Mouse (Mus musculus): Measurements from ENCODE around the gene Bbs9.

Bbs9 gene

GRCm38 (mm10) chr9:22468170-22468898, 7.2 kb upstream of the Bbs9 start:
- DNase-seq, result peak; percentile 55 to 64

GRCm38 (mm10) chr9:22468899-22469259, 6.6 kb upstream of the Bbs9 start:
- DNase-seq, result no peak

- DNase-seq, result no peak
Measured at GRCm38 (mm10) chr9:22469643-22470042, 5.9 kb upstream of the Bbs9 start, which contains the start of gene Rp9. TSS of gene Rp9 (minus strand) at chr9:22469743.

- no peak for DNase-seq
Measured at GRCm38 (mm10) chr9:22476265-22476664, 750 bp downstream of the Bbs9 start.

- DNase-seq, result no peak
Measured at GRCm38 (mm10) chr9:22478946-22479345, 3.4 kb downstream of the Bbs9 start.

GRCm38 (mm10) chr9:22483866-22484561, 8.5 kb downstream of the Bbs9 start:
- no peak for DNase-seq

GRCm38 (mm10) chr9:22484562-22485308, 9.2 kb downstream of the Bbs9 start:
- DNase-seq, result peak; percentile 46 to 69

GRCm38 (mm10) chr9:22486211-22486610, 10.7 kb downstream of the Bbs9 start:
- no peak for DNase-seq

GRCm38 (mm10) chr9:22488963-22489362, 13.4 kb downstream of the Bbs9 start:
- no peak for DNase-seq

GRCm38 (mm10) chr9:22494203-22494807, 18.8 kb downstream of the Bbs9 start:
- no peak for DNase-seq

- no peak for DNase-seq
Measured at GRCm38 (mm10) chr9:22495133-22495532, 19.6 kb downstream of the Bbs9 start.

- DNase-seq, result no peak
Measured at GRCm38 (mm10) chr9:22497021-22497767, 21.7 kb downstream of the Bbs9 start.

GRCm38 (mm10) chr9:22502972-22503371, 27.5 kb downstream of the Bbs9 start:
- DNase-seq, result no peak

GRCm38 (mm10) chr9:22503581-22503980, 28.1 kb downstream of the Bbs9 start:
- DNase-seq, result no peak

- DNase-seq, result no peak
Measured at GRCm38 (mm10) chr9:22505574-22505973, 30.1 kb downstream of the Bbs9 start.

- no peak for DNase-seq
Measured at GRCm38 (mm10) chr9:22515076-22515475, 39.6 kb downstream of the Bbs9 start.

- peak; percentile 20 to 23 for DNase-seq
Measured at GRCm38 (mm10) chr9:22518394-22519041, 43.0 kb downstream of the Bbs9 start.

- DNase-seq, result no peak
Measured at GRCm38 (mm10) chr9:22523460-22523859, 47.9 kb downstream of the Bbs9 start.

- no peak for DNase-seq
Measured at GRCm38 (mm10) chr9:22530734-22531489, 55.4 kb downstream of the Bbs9 start.

GRCm38 (mm10) chr9:22532112-22532511, 56.6 kb downstream of the Bbs9 start:
- DNase-seq, result no peak

GRCm38 (mm10) chr9:22532810-22533447, 57.4 kb downstream of the Bbs9 start:
- peak in 1 of 2 experiments; percentile 17 for DNase-seq

Measured in lung, adult 18-20 months (tissue).